Mouse (Mus musculus): ENCODE results near the gene Cdk5rap1. TPM values are rescaled to one million over a fixed set of nuclear protein-coding genes. Genes with fewer than 3 reads are reported as not detected.
"Not testable (repeated sequence)": the region's sequence is repeated elsewhere in the genome, so short reads cannot be mapped to it uniquely, and the experiment has no call there.

Gene Cdk5rap1
- polyA plus RNA-seq, 1 experiment from 2014 or later: 13.2 TPM

GRCm38 (mm10) chr2:154372151-154372829 is 520 bp downstream of the Cdk5rap1 start:
- ATAC-seq (ENCODE audit: low FRiP score, low read depth): peak; percentile 94
- WGBS: under 1% methylated on average over 42 of the region's 42 CpGs

GRCm38 (mm10) chr2:154367510-154367909 is 5.3 kb downstream of the Cdk5rap1 start:
- 98% methylated on average over 1 of the region's 1 CpGs for WGBS
- Histone ChIP-seq H3K36me3 (peaks cover 26% of the 10 kb centered on the region), H3K4me2 (no peak overlapping the region), H3K27me3 (no peaks in the 10 kb centered on the region), H3K4me1 (replicated peaks) (peaks cover 6% of the 10 kb centered on the region; the same call in 1 of the 2 replicates), H3K27ac (replicated peaks) (no peak overlapping the region), H3K9ac (no peak overlapping the region), H3K9me3 (no peaks in the 10 kb centered on the region), H3K4me3 (no peak overlapping the region)
- no peak for ATAC-seq (ENCODE audit: low FRiP score, low read depth)

More at GRCm38 (mm10) chr2:154372151-154372829, 520 bp downstream of the Cdk5rap1 start:
- Histone ChIP-seq H3K4me2 (peak overlapping the region; percentile 61), H3K4me1 (replicated peaks) (peaks cover 11% of the 10 kb centered on the region), H3K9me3 (no peaks in the 10 kb centered on the region), H3K4me3 (peak overlapping the region; percentile 91), H3K9ac (peak overlapping the region; percentile 88), H3K36me3 (peaks cover 5% of the 10 kb centered on the region), H3K27ac (replicated peaks) (peak overlapping the region; percentile 86), H3K27me3 (no peaks in the 10 kb centered on the region)

GRCm38 (mm10) chr2:154354000-154354425 is 18.8 kb downstream of the Cdk5rap1 start:
- 76% methylated on average over 15 of the region's 19 CpGs for WGBS
- Histone ChIP-seq H3K36me3 (peaks cover 22% of the 10 kb centered on the region), H3K4me2 (peak overlapping the region; percentile 41), H3K27ac (replicated peaks) (peak overlapping the region; percentile 54; the same call in 1 of the 2 replicates), H3K4me3 (peak overlapping the region; percentile 35), H3K9ac (peak overlapping the region; percentile 14; the same call in 1 of the 2 replicates)
- H3K9me3 ChIP-seq; H3K4me1 ChIP-seq (replicated peaks); H3K27me3 ChIP-seq: not testable (repeated sequence)
- ATAC-seq (ENCODE audit: low FRiP score, low read depth): peak; percentile 61; the same call in 1 of the 2 replicates

GRCm38 (mm10) chr2:154348152-154348551 is 24.7 kb downstream of the Cdk5rap1 start:
- Histone ChIP-seq H3K36me3 (peaks cover 54% of the 10 kb centered on the region), H3K27me3 (no peaks in the 10 kb centered on the region), H3K4me2 (no peak overlapping the region), H3K27ac (replicated peaks) (no peak overlapping the region), H3K9me3 (no peaks in the 10 kb centered on the region), H3K4me3 (no peak overlapping the region), H3K9ac (no peak overlapping the region), H3K4me1 (replicated peaks) (no peaks in the 10 kb centered on the region)
- ATAC-seq (ENCODE audit: low FRiP score, low read depth): no peak
- 92% methylated on average over 3 of the region's 3 CpGs for WGBS

GRCm38 (mm10) chr2:154339356-154339755 is 33.5 kb downstream of the Cdk5rap1 start:
- no peak overlapping the region for H3K9ac ChIP-seq
- H3K4me3 ChIP-seq: no peak overlapping the region
- no peaks in the 10 kb centered on the region for H3K4me1 ChIP-seq (replicated peaks)
- no peak overlapping the region for H3K4me2 ChIP-seq
- no peaks in the 10 kb centered on the region for H3K9me3 ChIP-seq
- no peak overlapping the region for H3K27ac ChIP-seq (replicated peaks)
- H3K27me3 ChIP-seq: no peaks in the 10 kb centered on the region
- H3K36me3 ChIP-seq: peaks cover 22% of the 10 kb centered on the region
- no peak for ATAC-seq (ENCODE audit: low FRiP score, low read depth)
- WGBS: 74% methylated on average over 2 of the region's 2 CpGs

GRCm38 (mm10) chr2:154338161-154338560 is 34.6 kb downstream of the Cdk5rap1 start:
- Histone ChIP-seq H3K27ac (replicated peaks) (no peak overlapping the region), H3K4me1 (replicated peaks) (no peaks in the 10 kb centered on the region), H3K36me3 (peaks cover 18% of the 10 kb centered on the region), H3K4me2 (no peak overlapping the region), H3K9ac (no peak overlapping the region), H3K27me3 (no peaks in the 10 kb centered on the region), H3K4me3 (no peak overlapping the region), H3K9me3 (no peaks in the 10 kb centered on the region)
- ATAC-seq (ENCODE audit: low FRiP score, low read depth): no peak
- WGBS: 81% methylated on average over 1 of the region's 1 CpGs

- WGBS: 84% methylated on average over 4 of the region's 4 CpGs
- Histone ChIP-seq H3K27ac (replicated peaks) (no peak overlapping the region), H3K4me1 (replicated peaks) (no peaks in the 10 kb centered on the region), H3K36me3 (peaks cover 9% of the 10 kb centered on the region), H3K9me3 (no peaks in the 10 kb centered on the region), H3K4me3 (no peak overlapping the region), H3K9ac (no peak overlapping the region), H3K4me2 (no peak overlapping the region), H3K27me3 (no peaks in the 10 kb centered on the region)
- no peak for ATAC-seq (ENCODE audit: low FRiP score, low read depth)
Measured at GRCm38 (mm10) chr2:154335572-154335971, 37.2 kb downstream of the Cdk5rap1 start.

- H3K36me3 ChIP-seq: no peaks in the 10 kb centered on the region
- no peak for ATAC-seq (ENCODE audit: low FRiP score, low read depth)
- no peak overlapping the region for H3K9ac ChIP-seq
- H3K4me3 ChIP-seq: no peak overlapping the region
- 88% methylated on average over 3 of the region's 3 CpGs for WGBS
- H3K9me3 ChIP-seq: no peaks in the 10 kb centered on the region
- H3K27me3 ChIP-seq: no peaks in the 10 kb centered on the region
- H3K27ac ChIP-seq (replicated peaks): no peak overlapping the region
- H3K4me1 ChIP-seq (replicated peaks): no peaks in the 10 kb centered on the region
- no peak overlapping the region for H3K4me2 ChIP-seq
Measured at GRCm38 (mm10) chr2:154326852-154327251, 46.0 kb downstream of the Cdk5rap1 start.

- H3K36me3 ChIP-seq: not testable (repeated sequence)
Measured at GRCm38 (mm10) chr2:154313771-154314170, 59.0 kb downstream of the Cdk5rap1 start.

GRCm38 (mm10) chr2:154306927-154307326 is 65.9 kb downstream of the Cdk5rap1 start, which contains the start of gene Bpifb9b:
TSS of gene Bpifb9b (plus strand) at chr2:154307227.
- not testable (repeated sequence) for H3K4me2 ChIP-seq; H3K27me3 ChIP-seq; ATAC-seq (ENCODE audit: low FRiP score, low read depth); H3K27ac ChIP-seq (replicated peaks); H3K4me1 ChIP-seq (replicated peaks); H3K4me3 ChIP-seq; H3K36me3 ChIP-seq; H3K9me3 ChIP-seq; H3K9ac ChIP-seq
- 87% methylated on average over 4 of the region's 4 CpGs for WGBS

More at GRCm38 (mm10) chr2:154313771-154314170, 59.0 kb downstream of the Cdk5rap1 start:
- H3K4me1 ChIP-seq (replicated peaks); H3K9me3 ChIP-seq; H3K27ac ChIP-seq (replicated peaks); H3K27me3 ChIP-seq; H3K9ac ChIP-seq; H3K4me3 ChIP-seq; H3K4me2 ChIP-seq; ATAC-seq (ENCODE audit: low FRiP score, low read depth): not testable (repeated sequence)
- 91% methylated on average over 5 of the region's 5 CpGs for WGBS

GRCm38 (mm10) chr2:154304604-154305003 is 68.2 kb downstream of the Cdk5rap1 start:
- not testable (repeated sequence) for H3K9ac ChIP-seq; H3K27ac ChIP-seq (replicated peaks); H3K36me3 ChIP-seq; ATAC-seq (ENCODE audit: low FRiP score, low read depth); H3K4me1 ChIP-seq (replicated peaks); H3K4me3 ChIP-seq; H3K27me3 ChIP-seq; H3K4me2 ChIP-seq; H3K9me3 ChIP-seq
- WGBS: 85% methylated on average over 1 of the region's 3 CpGs

- WGBS: 88% methylated on average over 3 of the region's 3 CpGs
- Histone ChIP-seq H3K36me3 (no peaks in the 10 kb centered on the region), H3K9ac (no peak overlapping the region), H3K27ac (replicated peaks) (no peak overlapping the region), H3K9me3 (no peaks in the 10 kb centered on the region), H3K4me2 (no peak overlapping the region), H3K4me3 (no peak overlapping the region), H3K27me3 (no peaks in the 10 kb centered on the region), H3K4me1 (replicated peaks) (no peaks in the 10 kb centered on the region)
- ATAC-seq (ENCODE audit: low FRiP score, low read depth): no peak
Measured at GRCm38 (mm10) chr2:154301763-154302162, 71.0 kb downstream of the Cdk5rap1 start.

All from hindbrain, embryonic 15.5 days (tissue).